Mouse (Mus musculus) cortical plate, adult 2 months (tissue): ENCODE results near the gene Draxin.

Source experiments
- CTCF ChIP-seq: fragments of 200-500 bp; IDR thresholded peaks from 2 replicates; pipeline ENCODE4 v1.5.1; 2011; ENCODE audit warnings: mild to moderate bottlenecking, control low read depth, low read length; ENCODE audit not compliant: insufficient read depth; ENCODE audit errors: extremely low read depth
- POLR2A ChIP-seq: fragments of 200-500 bp; IDR thresholded peaks from 2 replicates; pipeline ENCODE4 v1.6.1; 2011; ENCODE audit warnings: mild to moderate bottlenecking, low read length, control low read depth; ENCODE audit not compliant: insufficient read depth; ENCODE audit errors: extremely low read depth

DNA sequence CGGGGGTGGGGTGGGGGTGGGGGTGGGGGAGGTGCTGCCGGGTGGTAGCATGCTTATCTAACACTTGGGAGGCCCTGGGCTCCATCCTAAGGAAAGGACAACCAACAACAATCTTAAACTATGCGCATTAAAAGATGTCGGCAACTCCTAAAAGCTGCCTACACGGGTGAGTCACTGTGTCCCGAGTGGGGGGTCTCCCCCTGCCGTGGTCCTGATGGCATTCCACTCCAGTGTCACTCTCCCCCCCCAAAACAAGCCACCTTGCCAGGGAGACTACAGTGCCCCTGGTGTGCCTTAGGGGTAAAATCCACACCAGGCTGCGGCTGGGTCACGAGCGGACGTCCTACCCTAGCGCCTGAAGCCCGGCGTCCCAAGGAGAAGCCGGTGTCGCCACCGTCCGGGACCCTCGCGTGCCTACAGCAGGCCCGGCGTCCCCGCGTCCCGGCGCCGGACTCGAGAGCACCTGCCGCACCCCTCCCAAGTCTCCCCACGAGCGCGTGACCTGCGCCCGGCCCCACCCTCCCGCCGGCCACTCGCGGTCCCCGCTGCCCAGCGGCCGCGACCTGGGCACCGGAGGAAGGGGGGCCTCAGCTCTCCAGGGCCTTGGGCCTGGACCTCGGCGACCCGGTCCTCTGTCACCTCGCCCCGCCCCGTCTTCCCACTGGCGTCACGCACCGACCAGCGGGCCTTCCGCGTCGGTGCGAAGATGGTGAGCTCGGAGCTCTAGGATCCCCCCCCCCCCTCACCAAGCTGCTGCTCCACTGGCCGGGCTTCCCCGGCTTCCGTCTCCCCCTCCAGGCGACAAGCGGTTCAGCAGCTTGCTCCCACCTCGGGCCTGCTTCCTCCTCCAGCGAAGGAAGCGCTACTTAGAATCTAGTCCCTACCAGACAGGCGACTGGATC, 21.0 kb upstream of the Draxin start, which contains the start of gene Fbxo6:
- TF ChIP-seq POLR2A (peak; percentile 62), CTCF (peak; percentile 44)
